Mouse (Mus musculus) embryonic fibroblast, embryonic 13.5 days (primary cell): ENCODE measurements at regions not wholly inside any gene's neighbourhood (a gene's known extent, or its start where the extent isn't known, plus 50 kb on each side); places are given as distances from the start of the nearest gene placed in this dataset.

Source experiments
- H3K27ac ChIP-seq: 2 replicates; pipeline ENCODE4 v1.5.1; 2012; ENCODE audit warnings: low read length, control low read depth, inconsistent platforms; ENCODE audit not compliant: insufficient read depth
- H3K4me1 ChIP-seq: 2 replicates; pipeline ENCODE4 v1.6.1; 2011; ENCODE audit warnings: low read length; ENCODE audit not compliant: control insufficient read depth, insufficient read depth
- H3K4me3 ChIP-seq: 2 replicates; pipeline ENCODE4 v1.5.1; 2011; ENCODE audit warnings: mild to moderate bottlenecking, control low read depth, low read length; ENCODE audit not compliant: insufficient read depth
- CTCF ChIP-seq: IDR thresholded peaks from 2 replicates; pipeline ENCODE4 v1.5.1; 2011; ENCODE audit warnings: mild to moderate bottlenecking, control low read depth, low read length, moderate library complexity, borderline replicate concordance; ENCODE audit not compliant: insufficient read depth
- POLR2A ChIP-seq: IDR thresholded peaks from 2 replicates; pipeline ENCODE4 v1.6.1; 2011; ENCODE audit warnings: low read depth, mild to moderate bottlenecking, control low read depth, low read length, moderate library complexity

DNA sequence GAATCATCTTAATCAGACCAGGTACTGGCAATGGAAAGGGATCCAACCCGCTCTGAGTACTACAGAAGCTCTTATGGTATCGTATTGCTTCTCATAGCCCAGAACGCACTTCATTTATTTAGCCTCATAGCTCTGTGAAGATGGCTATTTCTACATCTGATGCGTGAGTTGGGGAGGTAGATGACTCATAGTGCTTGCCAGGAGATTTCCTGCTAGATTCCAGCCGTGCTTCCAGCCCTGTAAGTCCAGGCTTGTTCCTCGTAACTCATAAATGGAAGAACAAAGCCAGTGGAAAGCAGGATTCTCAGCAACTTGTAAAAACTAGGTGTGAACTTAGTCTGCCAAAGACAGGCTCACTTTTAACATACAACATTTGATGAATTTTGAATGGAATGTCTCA lies 86.0 kb upstream of the Cnr1 start:
- no peaks in the 10 kb centered on the region for H3K4me1 ChIP-seq
- no peak for TF ChIP-seq CTCF
- TF ChIP-seq POLR2A = no peak
- H3K27ac ChIP-seq = no peak overlapping the region
- H3K4me3 ChIP-seq = no peak overlapping the region

GRCm38 (mm10) chr4:33840119-33840518 lies 84.3 kb upstream of the Cnr1 start:
- H3K4me3 ChIP-seq = no peak overlapping the region
- TF ChIP-seq POLR2A (no peak), CTCF (no peak)
- no peaks in the 10 kb centered on the region for H3K4me1 ChIP-seq
- H3K27ac ChIP-seq = no peak overlapping the region

- no peaks in the 10 kb centered on the region for H3K4me1 ChIP-seq
- no peak overlapping the region for H3K27ac ChIP-seq
- TF ChIP-seq CTCF = no peak
- TF ChIP-seq POLR2A = no peak
- H3K4me3 ChIP-seq = no peak overlapping the region
Measured at GRCm38 (mm10) chr4:33845611-33846395, 78.6 kb upstream of the Cnr1 start.

DNA sequence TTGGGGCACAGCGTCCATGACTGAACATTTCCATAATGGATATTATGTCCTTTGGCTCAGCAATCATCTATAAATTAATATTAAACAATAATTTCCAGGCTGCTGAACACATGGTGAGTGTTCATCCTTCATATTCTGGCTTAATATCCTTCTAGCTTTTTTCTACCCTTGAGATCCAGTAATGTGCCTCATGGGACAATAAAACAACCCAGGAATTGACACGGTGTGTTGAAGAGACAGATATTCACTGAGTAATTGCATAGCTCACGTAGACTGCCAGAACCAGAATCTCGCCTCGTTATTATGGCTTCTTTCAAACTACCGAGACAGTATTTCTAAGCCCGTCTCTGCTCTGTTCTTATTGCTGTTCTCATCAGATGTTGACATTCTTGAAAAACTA lies 74.1 kb upstream of the Cnr1 start:
- TF ChIP-seq CTCF (no peak), POLR2A (no peak)
- H3K4me1 ChIP-seq = no peaks in the 10 kb centered on the region
- H3K27ac ChIP-seq = no peak overlapping the region
- H3K4me3 ChIP-seq = no peak overlapping the region

DNA sequence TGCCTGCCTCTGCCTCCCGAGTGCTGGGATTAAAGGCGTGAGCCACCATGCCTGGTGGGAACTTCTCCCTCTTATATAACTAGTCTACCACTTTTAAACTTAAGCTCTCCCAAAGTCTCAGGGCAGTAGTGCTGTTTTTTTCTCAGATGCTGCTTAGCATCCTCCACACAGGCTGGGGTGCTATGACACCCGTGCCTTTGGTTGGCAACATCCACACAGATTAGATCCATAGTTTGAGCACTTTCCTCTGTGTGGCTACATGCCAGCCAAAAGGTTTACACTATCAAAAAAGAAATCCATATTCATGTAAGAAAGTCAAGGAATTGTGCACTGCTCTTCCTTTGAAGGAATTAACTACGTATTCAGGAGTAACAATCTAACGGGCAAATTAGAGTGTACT lies 72.1 kb upstream of the Cnr1 start:
- no peak overlapping the region for H3K4me3 ChIP-seq
- no peaks in the 10 kb centered on the region for H3K4me1 ChIP-seq
- TF ChIP-seq POLR2A (no peak), CTCF (no peak)

DNA sequence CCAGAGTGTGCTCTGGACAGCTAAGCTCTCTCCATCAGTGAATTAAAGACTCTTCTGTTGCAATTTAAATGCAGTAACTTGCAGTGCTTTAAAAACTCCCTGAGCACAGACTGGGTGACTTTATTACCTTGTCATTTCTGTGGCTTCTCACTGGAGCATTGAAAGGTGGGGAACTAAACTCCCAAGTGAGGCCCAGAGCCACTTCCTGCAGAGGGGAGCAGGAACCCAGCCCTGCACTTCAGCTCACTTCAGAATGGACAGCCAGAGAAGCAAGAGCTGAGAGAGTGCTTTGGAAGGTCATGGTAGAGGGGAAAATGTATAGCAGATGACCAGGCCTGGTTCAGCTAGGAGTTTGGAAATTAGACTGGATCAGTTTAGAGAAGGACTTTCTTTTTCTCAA lies 69.3 kb upstream of the Cnr1 start:
- TF ChIP-seq CTCF (no peak), POLR2A (no peak)
- H3K27ac ChIP-seq = no peak overlapping the region
- H3K4me3 ChIP-seq = no peak overlapping the region
- H3K4me1 ChIP-seq = no peaks in the 10 kb centered on the region

More for the DNA sequence above, 72.1 kb upstream of the Cnr1 start:
- H3K27ac ChIP-seq = no peak overlapping the region

- Histone ChIP-seq H3K4me3 (no peak overlapping the region), H3K4me1 (no peaks in the 10 kb centered on the region), H3K27ac (no peak overlapping the region)
- TF ChIP-seq POLR2A (no peak), CTCF (no peak)
Measured at GRCm38 (mm10) chr4:33867126-33867525, 57.3 kb upstream of the Cnr1 start.

- Histone ChIP-seq H3K4me1 (no peaks in the 10 kb centered on the region), H3K27ac (no peak overlapping the region), H3K4me3 (no peak overlapping the region)
- TF ChIP-seq POLR2A (no peak), CTCF (no peak)
Measured at GRCm38 (mm10) chr4:33869317-33869716, 55.1 kb upstream of the Cnr1 start.
